Mouse (Mus musculus) E14TG2a.4 (cell line): ENCODE data around the gene Rtkn.

ENCODE experiments used
- CTCF ChIP-seq: conservative IDR thresholded peaks from 2 replicates; pipeline ENCODE4 v1.5.1; 2014; ENCODE audit warnings: low read length
- POU5F1 ChIP-seq: IDR thresholded peaks from 2 replicates; pipeline ENCODE4 v1.6.1; 2014; ENCODE audit warnings: low read length, borderline replicate concordance

- no peak for TF ChIP-seq CTCF
- no peak for TF ChIP-seq POU5F1
Observed at GRCm38 (mm10) chr6:83108762-83109668, 26.2 kb upstream of the Rtkn start, which contains the start of gene Mrpl53.
